Mouse (Mus musculus) brain, adult 2 months (tissue): ENCODE measurements around the gene Tmc1.

ENCODE experiments used
- DNase-seq: peaks from one replicate; pipeline ENCODE4 v3.0.0; 2011; ENCODE audit warnings: low read depth, low spot score

Gene Tmc1

GRCm38 (mm10) chr19:20799460-20799859 lies 154.5 kb downstream of the Tmc1 start:
- no peak for DNase-seq

GRCm38 (mm10) chr19:20797558-20798101 lies 156.4 kb downstream of the Tmc1 start:
- DNase-seq = peak; percentile 74

- no peak for DNase-seq
Observed at GRCm38 (mm10) chr19:20796001-20796400, 158.0 kb downstream of the Tmc1 start.

GRCm38 (mm10) chr19:20794999-20795398 lies 159.0 kb downstream of the Tmc1 start:
- no peak for DNase-seq

- DNase-seq = peak; percentile 77
Observed at GRCm38 (mm10) chr19:20792811-20793210, 161.2 kb downstream of the Tmc1 start.

- peak; percentile 55 for DNase-seq
Observed at GRCm38 (mm10) chr19:20787289-20787688, 166.7 kb downstream of the Tmc1 start.

- DNase-seq = no peak
Observed at GRCm38 (mm10) chr19:20775681-20776080, 178.3 kb downstream of the Tmc1 start.

GRCm38 (mm10) chr19:20773941-20774340 lies 180.1 kb downstream of the Tmc1 start:
- peak; percentile 28 for DNase-seq

- peak; percentile 64 for DNase-seq
Observed at GRCm38 (mm10) chr19:20764214-20764613, 189.8 kb downstream of the Tmc1 start.

- DNase-seq = no peak
Observed at GRCm38 (mm10) chr19:20761675-20762426, 192.2 kb downstream of the Tmc1 start.

- DNase-seq = no peak
Observed at GRCm38 (mm10) chr19:20761119-20761518, 192.9 kb downstream of the Tmc1 start.

GRCm38 (mm10) chr19:20744630-20745029 lies 209.4 kb downstream of the Tmc1 start:
- DNase-seq = no peak
